Mouse (Mus musculus) leukemia stem cell, adult 10-12 weeks (primary cell): ENCODE results near the gene Cc2d2b. TPM values are rescaled to one million over a fixed set of nuclear protein-coding genes. Genes with fewer than 3 reads are reported as not detected.

Source experiments
- polyA plus RNA-seq: library from polyadenylated mRNA; stranded (reverse); fragments of >175 nt; gene quantifications from 2 replicates; pipeline ENCODE4 v1.2.3, GENCODE M21; 2012; ENCODE audit warnings: low replicate concordance

Cc2d2b gene
- polyA plus RNA-seq = not detected in 2 replicates

GRCm38 (mm10) chr19:40748559-40748958 is at the start of gene Cc2d2b:
TSS of gene Cc2d2b (plus strand) at chr19:40748753.

GRCm38 (mm10) chr19:40830703-40831415 is 82.3 kb downstream of the Cc2d2b start, which contains the start of gene Ccnj:
TSS of gene Ccnj (plus strand) at chr19:40831279.

Other genes with a start within 250 kb of the Cc2d2b start
- 8.7 and 13.8 TPM in 2 replicates for gene Sorbs1, start 235.0 kb upstream of the Cc2d2b start, polyA plus RNA-seq
- 9.3 and 19.6 TPM in 2 replicates for gene Aldh18a1, start 160.3 kb upstream of the Cc2d2b start, polyA plus RNA-seq
- gene Tctn3, start 136.5 kb upstream of the Cc2d2b start, polyA plus RNA-seq = 19.0 and 32.9 TPM in 2 replicates
- gene Entpd1, start 136.4 kb upstream of the Cc2d2b start, polyA plus RNA-seq = 4.2 and 9.7 TPM in 2 replicates
- gene Ccnj, start 82.5 kb downstream of the Cc2d2b start, polyA plus RNA-seq = 1.1 and 1.3 TPM in 2 replicates
- 0.55 TPM in 1 of 2 replicates, not detected in the other for gene Zfp518a, start 146.0 kb downstream of the Cc2d2b start, polyA plus RNA-seq
- gene Blnk, start 245.8 kb downstream of the Cc2d2b start, polyA plus RNA-seq = 5.7 and 24.2 TPM in 2 replicates